Mouse (Mus musculus): ENCODE data around the gene Hddc2.
"Not testable (repeated sequence)": the region's sequence is repeated elsewhere in the genome, so short reads cannot be mapped to it uniquely, and the experiment has no call there.

Gene Hddc2

DNA sequence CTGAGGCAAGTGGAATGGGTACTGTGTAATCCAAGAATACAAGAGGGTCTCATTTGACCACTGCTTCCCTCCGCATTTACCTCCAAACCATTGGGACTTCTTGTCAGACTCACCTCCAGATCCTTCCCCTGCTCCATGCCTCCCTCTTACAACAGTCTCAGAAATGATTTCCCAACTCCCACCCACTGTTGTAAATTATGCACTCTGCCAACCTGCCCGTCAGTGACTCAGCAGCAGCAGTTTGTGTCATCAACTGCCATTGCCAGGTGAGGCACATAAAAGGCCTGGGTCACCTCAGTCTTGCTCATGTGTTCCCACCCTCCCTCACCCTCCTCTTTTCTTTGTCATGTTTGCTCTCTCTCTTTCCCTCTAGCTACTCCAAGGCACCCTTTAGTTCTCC lies 41.0 kb downstream of the Hddc2 start:
- DNase-seq (ENCODE audit: low read depth), result no peak

DNA sequence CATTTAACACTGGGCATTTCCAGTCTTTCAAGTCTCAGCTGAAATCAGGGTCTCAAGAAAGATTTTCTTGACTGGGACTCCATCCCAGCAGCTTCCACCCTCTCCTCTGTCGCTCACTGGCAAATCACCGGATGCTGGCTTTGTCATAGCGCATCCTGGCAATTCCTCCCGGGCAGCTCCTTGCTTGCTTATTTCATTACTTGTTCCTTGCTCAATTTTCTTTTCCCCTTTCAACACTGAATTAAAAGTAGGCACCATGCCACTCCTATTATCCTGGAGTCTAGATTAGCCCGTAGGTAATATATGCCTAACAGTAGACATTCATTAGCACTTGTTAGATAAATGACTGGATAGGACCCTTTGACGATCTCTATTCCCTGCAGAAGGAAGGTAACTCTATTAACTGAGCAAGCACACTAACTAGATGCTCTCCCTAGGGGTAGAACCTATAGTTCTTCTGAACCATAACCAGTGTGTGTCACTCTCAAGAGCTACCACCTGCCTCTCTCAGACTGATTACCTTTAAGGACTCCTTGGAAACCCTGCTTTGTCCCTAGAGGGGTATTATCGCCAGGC lies 41.8 kb downstream of the Hddc2 start:
- DNase-seq (ENCODE audit: low read depth), result no peak

DNA sequence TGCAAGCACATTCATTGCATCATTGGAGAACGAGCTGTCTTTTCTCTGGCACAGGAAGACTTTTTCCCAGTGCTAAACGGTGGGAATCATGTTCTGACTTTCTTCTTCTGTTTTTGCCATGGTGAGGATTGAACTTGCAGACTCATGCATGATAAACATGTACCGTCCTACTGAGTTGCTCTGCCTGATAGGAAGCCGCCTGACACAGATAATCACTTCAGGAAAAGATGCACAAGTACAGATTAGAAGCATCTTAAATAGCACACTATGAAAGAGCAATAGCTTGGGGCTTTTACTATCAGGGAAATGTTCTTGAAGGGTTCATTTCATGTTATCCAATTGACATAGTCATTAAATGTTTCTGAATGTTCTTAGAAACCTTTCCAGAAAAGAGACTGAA lies 46.6 kb downstream of the Hddc2 start:
- DNase-seq (ENCODE audit: low read depth), result no peak

DNA sequence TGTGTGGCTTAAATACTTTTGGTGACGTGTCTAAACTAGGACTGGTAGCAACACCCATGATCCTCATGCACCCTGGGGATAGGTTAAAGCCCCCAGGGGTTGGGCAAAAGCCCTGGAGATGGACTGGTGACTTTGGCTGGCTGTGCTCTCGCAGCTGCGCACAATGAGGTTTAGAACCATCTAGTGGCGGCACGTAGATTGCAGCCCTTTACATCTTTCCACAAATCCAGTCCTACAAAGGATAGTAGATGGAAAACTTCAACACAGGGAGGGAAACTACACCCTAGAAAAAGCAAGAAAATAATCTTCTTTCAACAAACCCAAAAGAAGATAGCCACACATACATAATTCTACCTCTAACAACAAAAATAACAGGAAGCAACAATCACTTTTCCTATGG lies 57.0 kb downstream of the Hddc2 start:
- DNase-seq (ENCODE audit: low read depth), result not testable (repeated sequence)
